ENCODE assay signal across 19 mouse cellular contexts in genomic region chr3:133473781-133474180, GRCm38 (mm10).
DNase-seq lines count a peak whose midpoint lies in the region; ATAC-seq and TF ChIP-seq lines count a peak whose summit lies in the region.
"Had no signal": no experiment of that assay in that cellular context is flagged by ENCODE, and none has a peak within 500 bp of the region (broad histone marks: within the 10 kb centered on the region; RNA-seq: fewer than 3 reads in every experiment).

No protein-coding gene starts in this region.

- no peak overlapping the region for H3K4me2 ChIP-seq in lung, embryonic 14.5 days
- H3K4me2 ChIP-seq: heart, embryonic 11.5 days; hindbrain, embryonic 12.5 days; hindbrain, embryonic 15.5 days had no signal

- H3K9me3 ChIP-seq in lung, embryonic 14.5 days (ENCODE audit: low read depth, low read length): no peaks in the 10 kb centered on the region
- H3K9me3 ChIP-seq: hindbrain, embryonic 12.5 days; hindbrain, embryonic 15.5 days had no signal

- WGBS in lung, embryonic 14.5 days: 33% methylated on average over 1 of the region's 1 CpGs

- peak; percentile 47; the same call in 1 of the 2 replicates for ATAC-seq in lung, embryonic 14.5 days (ENCODE audit: insufficient read depth)
- ATAC-seq: CD4-positive, CD25-positive, alpha-beta regulatory T cell, adult 4 months; forebrain, embryonic 14.5 days had no signal

- H3K4me1 ChIP-seq in lung, embryonic 14.5 days (ENCODE audit: insufficient read depth): no peaks in the 10 kb centered on the region
- H3K4me1 ChIP-seq: hindbrain, embryonic 12.5 days; hindbrain, embryonic 15.5 days had no signal

- H3K9ac ChIP-seq in lung, embryonic 14.5 days: no peak overlapping the region
- H3K9ac ChIP-seq: hindbrain, embryonic 12.5 days; hindbrain, embryonic 15.5 days had no signal

- no peak overlapping the region for H3K27ac ChIP-seq in layer of hippocampus, adult 2 months
- H3K27ac ChIP-seq in lung, embryonic 14.5 days (ENCODE audit: low read depth): no peak overlapping the region
- H3K27ac ChIP-seq: gastrocnemius, adult 2 months; hindbrain, embryonic 12.5 days; hindbrain, embryonic 15.5 days had no signal

- no peaks in the 10 kb centered on the region for H3K27me3 ChIP-seq in lung, embryonic 14.5 days (ENCODE audit: insufficient read depth, low read length)
- H3K27me3 ChIP-seq: hindbrain, embryonic 12.5 days; hindbrain, embryonic 15.5 days had no signal

- no peak; the same call in 1 of the 2 replicates for TF ChIP-seq CTCF in layer of hippocampus, adult 2 months (conservative IDR thresholded peaks at IDR 0.05)
- TF ChIP-seq CTCF in lung, embryonic 14.5 days (IDR thresholded peaks at IDR 0.05; ENCODE audit: low read depth): no peak

- H3K4me3 ChIP-seq in layer of hippocampus, adult 2 months: no peak overlapping the region
- H3K4me3 ChIP-seq in lung, embryonic 14.5 days (ENCODE audit: low read depth, low read length): no peak overlapping the region
- H3K4me3 ChIP-seq: gastrocnemius, adult 2 months; hindbrain, embryonic 12.5 days; hindbrain, embryonic 15.5 days had no signal

- H3K36me3 ChIP-seq in lung, embryonic 14.5 days (ENCODE audit: insufficient read depth): peaks cover 56% of the 10 kb centered on the region

- peak; percentile 41 to 52 for DNase-seq in layer of hippocampus, adult 2 months (ENCODE audit: low spot score in 2 of 2)
- no peak for DNase-seq in layer of hippocampus, adult 11-12 months (ENCODE audit: low spot score)
- DNase-seq in lung, embryonic 14.5 days: peak; percentile 67
- no peak for DNase-seq in lung, postnatal 36 days
- peak; percentile 45 for DNase-seq in brain, adult 2 months (ENCODE audit: low read depth, low spot score)
- DNase-seq in telencephalon, adult 2 months (ENCODE audit: low read depth, low spot score): peak; percentile 22
- DNase-seq: adrenal gland, adult 2 months; adrenal gland, postnatal 14 days; cerebellum, adult 11-12 months; cerebellum, adult 9-10 months; cerebellum, postnatal 14 days; gastrocnemius, adult 2 months; gastrocnemius, postnatal 14 days; heart, adult 11 months had no signal

Comparison
In these comparisons a context has a peak if more than half of its experiments do, and no peak if none do; other contexts are left out.
1. DNase-seq: peak in layer of hippocampus, adult 2 months (2 of 2), lung, embryonic 14.5 days (single experiment), brain, adult 2 months (single experiment) and telencephalon, adult 2 months (single experiment); none in layer of hippocampus, adult 11-12 months (single experiment) and lung, postnatal 36 days (single experiment).